Mouse (Mus musculus): ENCODE measurements around the gene Flvcr2. TPM values are rescaled to one million over a fixed set of nuclear protein-coding genes. Genes with fewer than 3 reads are reported as not detected.

Gene Flvcr2
- polyA plus RNA-seq, 1 experiment from 2014 or later: 6.8 TPM

- H3K27me3 ChIP-seq (replicated peaks): no peaks in the 10 kb centered on the region
- H3K4me3 ChIP-seq: no peak overlapping the region
- H3K36me3 ChIP-seq: peaks cover 13% of the 10 kb centered on the region
- 41% methylated on average over 2 of the region's 2 CpGs for WGBS
- ATAC-seq (ENCODE audit: insufficient number of reproducible peaks, low FRiP score): no peak
- no peaks in the 10 kb centered on the region for H3K9me3 ChIP-seq (replicated peaks)
- H3K9ac ChIP-seq: no peak overlapping the region
- H3K4me2 ChIP-seq: no peak overlapping the region
- no peak overlapping the region for H3K27ac ChIP-seq (ENCODE audit: poor library complexity, severe bottlenecking)
- H3K4me1 ChIP-seq (replicated peaks): no peaks in the 10 kb centered on the region
Observed at GRCm38 (mm10) chr12:85862514-85862913, 116.2 kb downstream of the Flvcr2 start.

Small RNAs within 50 kb of the gene (microRNA-seq; reads per million reads assigned to microRNA genes)
- not detected for gene Gm47285

Other genes starting within 250 kb of the Flvcr2 start
- 0.56 and 0.90 TPM in 2 replicates for gene Jdp2, start 147.5 kb upstream of the Flvcr2 start, polyA plus RNA-seq (2016; fragmentation: Nextera tagmentation; extraction: Ambion mirVana)
- 3.8 and 4.0 TPM in 2 replicates for gene Batf, start 59.9 kb upstream of the Flvcr2 start, polyA plus RNA-seq (2016; fragmentation: Nextera tagmentation; extraction: Ambion mirVana)
- gene Erg28, start 78.0 kb downstream of the Flvcr2 start, polyA plus RNA-seq (2016; fragmentation: Nextera tagmentation; extraction: Ambion mirVana): 80.6 and 81.3 TPM in 2 replicates
- gene Ttll5, start 78.1 kb downstream of the Flvcr2 start, polyA plus RNA-seq (2016; fragmentation: Nextera tagmentation; extraction: Ambion mirVana): 13.6 and 15.2 TPM in 2 replicates

Measured in heart, embryonic 12.5 days (tissue).